Mouse (Mus musculus) Patski (cell line): ENCODE results near the gene Ermard. TPM values are rescaled to one million over a fixed set of nuclear protein-coding genes. Genes with fewer than 3 reads are reported as not detected.
A peak's percentile ranks its signal among the peaks of the same experiment; 100 is the strongest.

Experiments used
- ATAC-seq: fragments of 100-300 bp; one replicate; pipeline ENCODE4 v1.8.0; 2021
- CTCF ChIA-PET: fragments of 350-600 bp; sonication (Branson Sonifier 250); formaldehyde crosslinking; loops from one replicate; lab custom pipeline; 2022; ENCODE audit warnings: inconsistent platforms; lab: Charles Lee
- POLR2A ChIA-PET: fragments of 350-600 bp; sonication (Branson Sonifier 250); formaldehyde crosslinking; loops from one replicate; lab custom pipeline; 2022; ENCODE audit warnings: antibody characterized with exemption, inconsistent platforms; lab: Charles Lee
- DNase-seq: peaks from one replicate; pipeline ENCODE4 v3.0.0-alpha.2; 2011; ENCODE audit warnings: low read depth, low spot score
- H3K27me3 ChIP-seq: fragments of 371-371 bp; one replicate; pipeline ENCODE4 v1.5.1; 2021
- CTCF ChIP-seq: fragments of 100-300 bp; IDR thresholded peaks from one replicate; pipeline ENCODE4 v1.5.1; 2021
- in situ Hi-C: fragments of 300-500 bp; cut with MboI; formaldehyde crosslinking; loops from 3 replicates; pipeline ENCODE4 v1.11.1; 2018; ENCODE audit warnings: low pct_unique_long_range_greater_than_20kb, mixed read lengths
- polyA plus RNA-seq: library from polyadenylated mRNA; unstranded; gene quantifications from one replicate; pipeline ENCODE4 v1.2.3, GENCODE M21; 2021

Gene Ermard
- polyA plus RNA-seq, 1 experiment from 2014 or later, result 50.2 TPM

DNA sequence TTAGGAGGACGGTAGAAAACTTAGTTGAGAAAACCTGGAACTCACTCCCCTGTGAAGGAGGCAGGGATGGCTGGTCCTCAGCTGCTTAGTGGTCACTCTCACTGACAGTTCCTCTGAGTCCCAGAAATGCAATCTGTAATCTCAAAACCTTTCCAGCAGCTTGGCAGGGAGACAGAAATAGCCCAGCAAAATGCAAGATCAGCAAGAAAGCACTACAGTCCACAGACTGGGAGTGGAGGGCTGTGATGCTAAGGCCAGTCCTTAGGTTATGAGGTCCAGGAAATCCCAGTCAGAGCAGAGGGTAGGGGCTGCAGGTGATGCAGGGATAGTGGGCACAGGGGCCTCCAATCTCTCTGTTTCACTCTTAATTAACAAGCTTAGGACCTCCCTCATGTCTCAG lies 25.9 kb downstream of the Ermard start:
- in situ Hi-C loops, result loop anchor here (25.0 kb wide), 2 partner anchors 320 to 645 kb away; partner anchors contain the start of genes Chd1, Dll1 and Fam120b
- no peak for TF ChIP-seq CTCF
- POLR2A ChIA-PET, result interaction anchor here (0.6 to 1.9 kb wide), 2 partner anchors 35 to 310 kb away, joined by 3 to 5 read pairs; no protein-coding TSS in a partner anchor
- DNase-seq, result no peak
- CTCF ChIA-PET, result interaction anchor here (1.2 to 4.0 kb wide), 6 partner anchors 22 to 400 kb away, joined by 3 to 40 read pairs (median 10); partner anchors contain the start of genes Dll1 and Fam120b
- H3K27me3 ChIP-seq, result no peaks in the 10 kb centered on the region
- ATAC-seq, result no peak

GRCm38 (mm10) chr17:15068040-15068792 lies 27.2 kb downstream of the Ermard start:
- CTCF ChIA-PET, result interaction anchor here (0.8 to 4.0 kb wide), 5 partner anchors 20 to 405 kb away, joined by 3 to 40 read pairs (median 3); partner anchors contain the start of gene Dll1
- ATAC-seq (no peak), DNase-seq (no peak)
- POLR2A ChIA-PET, result interaction anchor here (1.9 kb wide), 1 partner anchor 309 kb away, joined by 5 read pairs; no protein-coding TSS in a partner anchor
- in situ Hi-C loops, result loop anchor here (25.0 kb wide), 2 partner anchors 319 to 644 kb away; partner anchors contain the start of genes Chd1, Dll1 and Fam120b
- no peak for TF ChIP-seq CTCF
- H3K27me3 ChIP-seq, result no peaks in the 10 kb centered on the region

DNA sequence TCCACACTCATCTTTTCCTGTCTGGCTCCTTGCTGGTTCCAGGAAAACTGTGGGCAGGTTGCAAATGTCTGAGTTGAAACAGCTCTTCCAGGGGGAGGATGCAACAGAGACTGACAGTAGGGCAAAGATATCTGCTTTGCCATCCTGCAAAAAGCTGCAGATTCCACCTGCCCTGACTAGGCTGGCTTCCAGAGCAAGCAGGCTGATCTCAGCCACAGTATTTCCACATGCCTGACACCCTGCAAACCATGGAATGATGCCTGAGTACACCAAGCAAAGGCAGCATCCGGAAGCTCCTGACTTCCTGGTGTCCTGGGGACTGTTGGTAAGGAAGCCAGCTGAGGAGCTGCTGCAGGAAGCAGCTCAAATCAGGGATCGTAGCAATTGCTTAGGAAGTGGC lies 28.1 kb downstream of the Ermard start:
- no peaks in the 10 kb centered on the region for H3K27me3 ChIP-seq
- in situ Hi-C loops, result loop anchor here (25.0 kb wide), 2 partner anchors 318 to 643 kb away; partner anchors contain the start of genes Chd1, Dll1 and Fam120b
- DNase-seq, result no peak
- ATAC-seq, result peak; percentile 25
- POLR2A ChIA-PET, result no interaction called here
- CTCF ChIA-PET, result interaction anchor here (1.2 kb wide), 1 partner anchor 45 kb away, joined by 3 read pairs; no protein-coding TSS in a partner anchor
- TF ChIP-seq CTCF, result no peak

GRCm38 (mm10) chr17:15072211-15072610 lies 31.2 kb downstream of the Ermard start:
- DNase-seq (no peak), ATAC-seq (no peak)
- in situ Hi-C loops, result loop anchor here (25.0 kb wide), 2 partner anchors 315 to 640 kb away; partner anchors contain the start of genes Chd1, Dll1 and Fam120b
- no peaks in the 10 kb centered on the region for H3K27me3 ChIP-seq
- no peak for TF ChIP-seq CTCF
- POLR2A ChIA-PET, result no interaction called here
- CTCF ChIA-PET, result interaction anchor here (1.7 kb wide), 1 partner anchor 305 kb away, joined by 4 read pairs; no protein-coding TSS in a partner anchor

DNA sequence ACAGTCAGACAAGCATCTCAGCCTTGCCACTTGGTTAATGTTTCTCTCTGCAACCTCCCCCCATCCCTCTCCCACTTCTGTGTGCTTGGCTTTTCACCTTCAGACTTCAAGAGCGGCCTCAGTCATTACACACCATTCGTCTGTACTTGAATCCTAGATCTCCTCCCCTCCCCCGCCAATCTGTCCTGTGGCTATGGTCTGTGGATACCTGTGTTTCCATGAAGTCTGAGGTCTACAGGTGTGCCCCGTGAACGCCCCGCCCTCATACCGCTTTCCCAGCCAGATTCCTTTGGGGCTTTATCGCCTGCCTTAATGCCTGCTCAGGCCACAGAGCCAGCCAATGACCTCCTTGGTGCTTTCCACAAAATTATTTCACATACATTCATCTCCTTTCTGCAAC lies 34.0 kb downstream of the Ermard start:
- TF ChIP-seq CTCF, result no peak
- in situ Hi-C loops, result no loop called here
- DNase-seq (no peak), ATAC-seq (no peak)
- POLR2A ChIA-PET, result no interaction called here
- CTCF ChIA-PET, result no interaction called here
- peaks cover 4% of the 10 kb centered on the region for H3K27me3 ChIP-seq

GRCm38 (mm10) chr17:15077536-15077935 lies 36.5 kb downstream of the Ermard start:
- in situ Hi-C loops, result no loop called here
- ChIA-PET POLR2A (no interaction called here), CTCF (interaction anchor here (1.5 kb wide), 1 partner anchor 300 kb away, joined by 3 read pairs; the partner anchor contains the start of gene Dll1)
- peaks cover 7% of the 10 kb centered on the region for H3K27me3 ChIP-seq
- ATAC-seq, result no peak
- no peak for TF ChIP-seq CTCF
- DNase-seq, result no peak

GRCm38 (mm10) chr17:15084226-15084848 lies 43.3 kb downstream of the Ermard start:
- ATAC-seq, result no peak
- DNase-seq, result no peak
- in situ Hi-C loops, result no loop called here
- ChIA-PET POLR2A (no interaction called here), CTCF (no interaction called here)
- no peak for TF ChIP-seq CTCF
- peaks cover 3% of the 10 kb centered on the region for H3K27me3 ChIP-seq

GRCm38 (mm10) chr17:15085006-15085405 lies 44.0 kb downstream of the Ermard start:
- DNase-seq (no peak), ATAC-seq (no peak)
- POLR2A ChIA-PET, result no interaction called here
- peaks cover 3% of the 10 kb centered on the region for H3K27me3 ChIP-seq
- CTCF ChIA-PET, result no interaction called here
- in situ Hi-C loops, result no loop called here
- no peak for TF ChIP-seq CTCF

- CTCF ChIA-PET, result interaction anchor here (0.8 to 1.4 kb wide), 3 partner anchors 21 to 269 kb away, joined by 3 read pairs; no protein-coding TSS in a partner anchor
- DNase-seq (no peak), ATAC-seq (no peak)
- TF ChIP-seq CTCF, result no peak
- in situ Hi-C loops, result no loop called here
- H3K27me3 ChIP-seq, result peaks cover 3% of the 10 kb centered on the region
- POLR2A ChIA-PET, result no interaction called here
Measured at GRCm38 (mm10) chr17:15088166-15088565, 47.2 kb downstream of the Ermard start.

DNA sequence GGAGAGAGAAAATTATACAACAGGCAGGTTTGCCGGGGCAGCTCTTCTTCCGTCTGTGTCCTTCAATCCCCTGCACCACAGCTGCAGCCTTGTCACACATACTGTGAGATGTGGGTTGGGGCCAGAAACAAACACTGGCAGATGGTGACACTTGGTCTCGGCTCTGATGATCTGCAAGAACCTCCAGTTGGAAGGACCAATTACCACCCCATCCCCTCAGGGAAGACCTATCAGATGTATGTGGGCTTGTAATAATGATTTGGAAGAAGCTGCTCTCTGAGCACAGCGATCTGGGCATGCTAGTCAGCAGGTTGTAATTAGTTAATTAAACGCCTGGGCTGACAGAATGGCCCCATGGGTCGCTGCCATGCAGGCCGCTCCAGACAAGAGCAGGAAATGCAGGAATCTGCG lies 47.6 kb downstream of the Ermard start:
- POLR2A ChIA-PET, result no interaction called here
- DNase-seq (no peak), ATAC-seq (no peak)
- no peak for TF ChIP-seq CTCF
- in situ Hi-C loops, result no loop called here
- H3K27me3 ChIP-seq, result peaks cover 3% of the 10 kb centered on the region
- CTCF ChIA-PET, result interaction anchor here (0.8 to 1.4 kb wide), 3 partner anchors 21 to 269 kb away, joined by 3 read pairs; no protein-coding TSS in a partner anchor
